Mouse (Mus musculus): ENCODE results near the gene Tspoap1. TPM values are rescaled to one million over a fixed set of nuclear protein-coding genes. Genes with fewer than 3 reads are reported as not detected.

Tspoap1 gene
- polyA plus RNA-seq (2012; rRNA removed), result 5.4 and 5.5 TPM in 2 replicates
- polyA plus RNA-seq (2014; fragmentation: Nextera tagmentation; extraction: Ambion mirVana), result 1.1 and 2.4 TPM in 2 replicates

- DNase-seq (ENCODE audit: low read depth in 3 of 3, low spot score in 3 of 3) (no peak), ATAC-seq (ENCODE audit: insufficient read depth) (no peak)
- Histone ChIP-seq H3K36me3 (replicated peaks; ENCODE audit: control insufficient read depth, insufficient read depth, low read depth) (peaks cover 22% of the 10 kb centered on the region), H3K9ac (replicated peaks) (no peak within 1 kb of the TSS), H3K27ac (peak within 1 kb of the TSS; percentile 37), H3K4me1 (replicated peaks; ENCODE audit: control insufficient read depth in 2 of 2, insufficient read depth in 2 of 2, low read length in 1 of 2) (peaks cover 0 to 5% of the 10 kb centered on the region in 2 experiments; a peak in 1 of 4 replicates), H3K4me3 (ENCODE audit: insufficient read depth in 1 of 2, low read depth in 2 of 2, low read length in 2 of 2) (no peak within 1 kb of the TSS), H3K27me3 (ENCODE audit: control insufficient read depth, insufficient read depth, low read length) (peaks cover 41% of the 10 kb centered on the region), H3K9me3 (ENCODE audit: control insufficient read depth, low read length) (no peaks in the 10 kb centered on the region), H3K4me2 (ENCODE audit: low read depth) (peak within 1 kb of the TSS; percentile 5; the same call in 1 of the 2 replicates)
- TF ChIP-seq CTCF (IDR thresholded peaks at IDR 0.05; ENCODE audit: low read depth) (no peak), EP300 (IDR thresholded peaks at IDR 0.05; ENCODE audit: low read depth) (no peak)
- 10% methylated on average over 23 of the region's 23 CpGs for WGBS (ENCODE audit: insufficient replicate concordance)
These were observed at the start of gene Tspoap1 for GRCm38 (mm10) chr11:87760301-87761081. Tspoap1 (plus strand) TSS chr11:87760541.

- no peaks in the 10 kb centered on the region for H3K27me3 ChIP-seq (ENCODE audit: control insufficient read depth, insufficient read depth, low read length)
- H3K9me3 ChIP-seq (ENCODE audit: control insufficient read depth, low read length), result no peaks in the 10 kb centered on the region
- H3K9ac ChIP-seq (replicated peaks), result no peak overlapping the region
- ATAC-seq (ENCODE audit: insufficient read depth) (no peak), DNase-seq (ENCODE audit: low read depth in 3 of 3, low spot score in 3 of 3) (no peak)
- WGBS (ENCODE audit: insufficient replicate concordance), result 26% methylated on average over 4 of the region's 4 CpGs
- no peak overlapping the region for H3K4me2 ChIP-seq (ENCODE audit: low read depth)
- no peaks in the 10 kb centered on the region for H3K36me3 ChIP-seq (replicated peaks; ENCODE audit: control insufficient read depth, insufficient read depth, low read depth)
- TF ChIP-seq EP300 (IDR thresholded peaks at IDR 0.05; ENCODE audit: low read depth) (no peak), CTCF (IDR thresholded peaks at IDR 0.05; ENCODE audit: low read depth) (no peak)
- peaks cover 27 to 50% of the 10 kb centered on the region in 2 experiments for H3K4me1 ChIP-seq (replicated peaks; ENCODE audit: control insufficient read depth in 2 of 2, insufficient read depth in 2 of 2, low read length in 1 of 2)
- no peak overlapping the region for H3K4me3 ChIP-seq (ENCODE audit: insufficient read depth in 1 of 2, low read depth in 2 of 2, low read length in 2 of 2)
- H3K27ac ChIP-seq, result no peak overlapping the region
These were observed 48.2 kb upstream of the Tspoap1 start for GRCm38 (mm10) chr11:87712188-87712587.

- Histone ChIP-seq H3K9me3 (ENCODE audit: control insufficient read depth, low read length) (no peaks in the 10 kb centered on the region), H3K4me3 (ENCODE audit: insufficient read depth in 1 of 2, low read depth in 2 of 2, low read length in 2 of 2) (no peak overlapping the region), H3K27ac (no peak overlapping the region), H3K4me1 (replicated peaks; ENCODE audit: control insufficient read depth in 2 of 2, insufficient read depth in 2 of 2, low read length in 1 of 2) (peaks cover 8 to 22% of the 10 kb centered on the region in 2 experiments), H3K27me3 (ENCODE audit: control insufficient read depth, insufficient read depth, low read length) (no peaks in the 10 kb centered on the region), H3K36me3 (replicated peaks; ENCODE audit: control insufficient read depth, insufficient read depth, low read depth) (no peaks in the 10 kb centered on the region), H3K9ac (replicated peaks) (no peak overlapping the region), H3K4me2 (ENCODE audit: low read depth) (no peak overlapping the region)
- 78% methylated on average over 4 of the region's 4 CpGs for WGBS (ENCODE audit: insufficient replicate concordance)
- DNase-seq (ENCODE audit: low read depth in 3 of 3, low spot score in 3 of 3) (no peak), ATAC-seq (ENCODE audit: insufficient read depth) (no peak)
- TF ChIP-seq EP300 (IDR thresholded peaks at IDR 0.05; ENCODE audit: low read depth) (no peak), CTCF (IDR thresholded peaks at IDR 0.05; ENCODE audit: low read depth) (peak; percentile 53)
These were observed 44.3 kb upstream of the Tspoap1 start for GRCm38 (mm10) chr11:87715999-87716398.

- Histone ChIP-seq H3K36me3 (replicated peaks; ENCODE audit: control insufficient read depth, insufficient read depth, low read depth) (no peaks in the 10 kb centered on the region), H3K9ac (replicated peaks) (no peak overlapping the region), H3K27ac (no peak overlapping the region), H3K27me3 (ENCODE audit: control insufficient read depth, insufficient read depth, low read length) (no peaks in the 10 kb centered on the region), H3K4me2 (ENCODE audit: low read depth) (no peak overlapping the region), H3K4me3 (ENCODE audit: insufficient read depth in 1 of 2, low read depth in 2 of 2, low read length in 2 of 2) (no peak overlapping the region), H3K9me3 (ENCODE audit: control insufficient read depth, low read length) (no peaks in the 10 kb centered on the region), H3K4me1 (replicated peaks; ENCODE audit: control insufficient read depth in 2 of 2, insufficient read depth in 2 of 2, low read length in 1 of 2) (peaks cover 0 to 9% of the 10 kb centered on the region in 2 experiments; a peak in 3 of 4 replicates)
- DNase-seq (ENCODE audit: low read depth in 3 of 3, low spot score in 3 of 3), result no peak
- TF ChIP-seq CTCF (IDR thresholded peaks at IDR 0.05; ENCODE audit: low read depth) (no peak), EP300 (IDR thresholded peaks at IDR 0.05; ENCODE audit: low read depth) (no peak)
- ATAC-seq (ENCODE audit: insufficient read depth), result no peak
- 70% methylated on average over 7 of the region's 7 CpGs for WGBS (ENCODE audit: insufficient replicate concordance)
These were observed 40.8 kb upstream of the Tspoap1 start for GRCm38 (mm10) chr11:87719526-87719925.

GRCm38 (mm10) chr11:87720324-87720723, 40.0 kb upstream of the Tspoap1 start:
- no peak overlapping the region for H3K4me3 ChIP-seq (ENCODE audit: insufficient read depth in 1 of 2, low read depth in 2 of 2, low read length in 2 of 2)
- H3K27me3 ChIP-seq (ENCODE audit: control insufficient read depth, insufficient read depth, low read length), result no peaks in the 10 kb centered on the region
- H3K4me1 ChIP-seq (replicated peaks; ENCODE audit: control insufficient read depth in 2 of 2, insufficient read depth in 2 of 2, low read length in 1 of 2), result peaks cover 8 to 14% of the 10 kb centered on the region in 2 experiments
- H3K9ac ChIP-seq (replicated peaks), result no peak overlapping the region
- 71% methylated on average over 9 of the region's 9 CpGs for WGBS (ENCODE audit: insufficient replicate concordance)
- DNase-seq (ENCODE audit: low read depth in 3 of 3, low spot score in 3 of 3) (no peak), ATAC-seq (ENCODE audit: insufficient read depth) (no peak)
- no peaks in the 10 kb centered on the region for H3K36me3 ChIP-seq (replicated peaks; ENCODE audit: control insufficient read depth, insufficient read depth, low read depth)
- TF ChIP-seq CTCF (IDR thresholded peaks at IDR 0.05; ENCODE audit: low read depth) (peak; percentile 43), EP300 (IDR thresholded peaks at IDR 0.05; ENCODE audit: low read depth) (no peak)
- no peak overlapping the region for H3K27ac ChIP-seq
- H3K4me2 ChIP-seq (ENCODE audit: low read depth), result no peak overlapping the region
- H3K9me3 ChIP-seq (ENCODE audit: control insufficient read depth, low read length), result no peaks in the 10 kb centered on the region
